Mouse (Mus musculus) liver, embryonic 11.5 days (tissue): ENCODE measurements at regions not wholly inside any gene's neighbourhood (a gene's known extent, or its start where the extent isn't known, plus 50 kb on each side); places are given as distances from the start of the nearest gene placed in this dataset.

Experiments
- ATAC-seq: fragments of 200-750 bp; cut with Nextera tagmentation; replicated peaks from 2 replicates; pipeline ENCODE4 v1.8.0; 2017; ENCODE audit warnings: moderate number of reproducible peaks, mild to moderate bottlenecking, moderate TSS enrichment, moderate library complexity; ENCODE audit not compliant: low FRiP score
- DNase-seq: peaks from one replicate; pipeline ENCODE4 v3.0.0-alpha.2; 2017; ENCODE audit warnings: low spot score
- H3K27ac ChIP-seq: fragments of 300-500 bp; sonication (generic); 2 replicates; pipeline ENCODE4 v1.5.1; 2014; ENCODE audit warnings: mild to moderate bottlenecking, low read depth, low read length, control low read depth
- H3K27me3 ChIP-seq: fragments of 300-500 bp; sonication (generic); replicated peaks from 2 replicates; pipeline ENCODE4 v1.6.1; 2014; ENCODE audit warnings: low read length, mixed read lengths; ENCODE audit not compliant: control insufficient read depth, insufficient read depth
- H3K36me3 ChIP-seq: fragments of 300-500 bp; sonication (generic); 2 replicates; pipeline ENCODE4 v1.6.1; 2014; ENCODE audit warnings: mild to moderate bottlenecking, low read length, moderate library complexity, mixed read lengths; ENCODE audit not compliant: control insufficient read depth, insufficient read depth
- H3K4me1 ChIP-seq: fragments of 300-500 bp; sonication (generic); replicated peaks from 2 replicates; pipeline ENCODE4 v1.6.1; 2014; ENCODE audit warnings: low read length, mixed read lengths; ENCODE audit not compliant: control insufficient read depth, insufficient read depth
- H3K4me2 ChIP-seq: fragments of 300-500 bp; sonication (generic); 2 replicates; pipeline ENCODE4 v1.6.1; 2014; ENCODE audit warnings: mild to moderate bottlenecking, control low read depth, moderate library complexity
- H3K4me3 ChIP-seq: fragments of 300-500 bp; sonication (generic); 2 replicates; pipeline ENCODE4 v1.5.1; 2014; ENCODE audit warnings: low read depth, low read length, control low read depth
- H3K9ac ChIP-seq: fragments of 300-500 bp; sonication (generic); 2 replicates; pipeline ENCODE4 v1.6.1; 2014; ENCODE audit warnings: low read depth, low read length, control low read depth
- H3K9me3 ChIP-seq: fragments of 300-500 bp; sonication (generic); 2 replicates; pipeline ENCODE4 v1.6.1; 2016; ENCODE audit warnings: low read length, inconsistent platforms, mixed read lengths; ENCODE audit not compliant: control insufficient read depth
- WGBS: fragments of 180-500 bp; shearing (Covaris S2); extraction: QIAGEN DNeasy Blood & Tissue Kit; methylation state at CpG from one replicate; pipeline ENCODE4 v1.1.7; 2014; 5-methylcytosine and 5-hydroxymethylcytosine counted together

GRCm38 (mm10) chrX:11808911-11809310 is 351.2 kb downstream of the Bcor start:
- 73% methylated on average over 8 of the region's 8 CpGs for WGBS
- Histone ChIP-seq H3K27ac (no peak overlapping the region), H3K4me3 (no peak overlapping the region), H3K4me1 (peaks cover under 1% of the 10 kb centered on the region; the same call in 1 of the 2 replicates), H3K9me3 (no peaks in the 10 kb centered on the region), H3K4me2 (no peak overlapping the region), H3K36me3 (no peaks in the 10 kb centered on the region), H3K9ac (no peak overlapping the region), H3K27me3 (peaks cover 37% of the 10 kb centered on the region)
- DNase-seq: no peak
- no peak for ATAC-seq

GRCm38 (mm10) chrX:11814861-11815260 is 345.3 kb downstream of the Bcor start:
- Histone ChIP-seq H3K9ac (no peak overlapping the region), H3K4me3 (no peak overlapping the region), H3K27ac (no peak overlapping the region), H3K36me3 (no peaks in the 10 kb centered on the region), H3K9me3 (no peaks in the 10 kb centered on the region), H3K4me1 (no peaks in the 10 kb centered on the region), H3K27me3 (no peaks in the 10 kb centered on the region), H3K4me2 (no peak overlapping the region)
- WGBS: 46% methylated on average over 9 of the region's 9 CpGs
- DNase-seq: no peak
- no peak for ATAC-seq

GRCm38 (mm10) chrX:11815864-11816263 is 344.3 kb downstream of the Bcor start:
- H3K27ac ChIP-seq: no peak overlapping the region
- no peak overlapping the region for H3K4me3 ChIP-seq
- no peak overlapping the region for H3K4me2 ChIP-seq
- H3K36me3 ChIP-seq: no peaks in the 10 kb centered on the region
- no peaks in the 10 kb centered on the region for H3K9me3 ChIP-seq
- WGBS: 67% methylated on average over 4 of the region's 4 CpGs
- H3K27me3 ChIP-seq: no peaks in the 10 kb centered on the region
- ATAC-seq: no peak
- no peak overlapping the region for H3K9ac ChIP-seq
- no peaks in the 10 kb centered on the region for H3K4me1 ChIP-seq
- no peak for DNase-seq

- no peaks in the 10 kb centered on the region for H3K9me3 ChIP-seq
- WGBS: 80% methylated on average over 3 of the region's 3 CpGs
- no peak overlapping the region for H3K4me2 ChIP-seq
- H3K27ac ChIP-seq: no peak overlapping the region
- no peaks in the 10 kb centered on the region for H3K36me3 ChIP-seq
- peaks cover 5% of the 10 kb centered on the region; the same call in 1 of the 2 replicates for H3K27me3 ChIP-seq
- DNase-seq (no peak), ATAC-seq (no peak)
- H3K4me1 ChIP-seq: no peaks in the 10 kb centered on the region
- H3K9ac ChIP-seq: no peak overlapping the region
- no peak overlapping the region for H3K4me3 ChIP-seq
Measured at GRCm38 (mm10) chrX:11818634-11819033, 341.5 kb downstream of the Bcor start.

- no peak overlapping the region for H3K9ac ChIP-seq
- no peak overlapping the region for H3K4me2 ChIP-seq
- H3K27me3 ChIP-seq: peaks cover 5% of the 10 kb centered on the region; the same call in 1 of the 2 replicates
- H3K4me3 ChIP-seq: no peak overlapping the region
- no peaks in the 10 kb centered on the region for H3K4me1 ChIP-seq
- ATAC-seq (no peak), DNase-seq (no peak)
- no peak overlapping the region for H3K27ac ChIP-seq
- no peaks in the 10 kb centered on the region for H3K9me3 ChIP-seq
- no peaks in the 10 kb centered on the region for H3K36me3 ChIP-seq
- WGBS: 67% methylated on average over 2 of the region's 2 CpGs
Measured at GRCm38 (mm10) chrX:11821165-11821564, 339.0 kb downstream of the Bcor start.

- ATAC-seq: no peak
- WGBS: 64% methylated on average over 16 of the region's 16 CpGs
- no peaks in the 10 kb centered on the region for H3K9me3 ChIP-seq
Measured at GRCm38 (mm10) chrX:11821880-11822768, 338.0 kb downstream of the Bcor start.

GRCm38 (mm10) chrX:11825948-11826347 is 334.2 kb downstream of the Bcor start:
- 53% methylated on average over 1 of the region's 1 CpGs for WGBS

More at GRCm38 (mm10) chrX:11821880-11822768, 338.0 kb downstream of the Bcor start:
- no peaks in the 10 kb centered on the region for H3K4me1 ChIP-seq
- no peak for DNase-seq
- no peak overlapping the region for H3K27ac ChIP-seq
- no peak overlapping the region for H3K4me3 ChIP-seq
- H3K27me3 ChIP-seq: peaks cover 5% of the 10 kb centered on the region
- no peak overlapping the region for H3K4me2 ChIP-seq
- H3K36me3 ChIP-seq: no peaks in the 10 kb centered on the region
- H3K9ac ChIP-seq: no peak overlapping the region

GRCm38 (mm10) chrX:11826737-11827408 is 333.3 kb downstream of the Bcor start:
- Histone ChIP-seq H3K27ac (no peak overlapping the region), H3K36me3 (no peaks in the 10 kb centered on the region), H3K4me1 (no peaks in the 10 kb centered on the region), H3K4me3 (no peak overlapping the region), H3K9ac (no peak overlapping the region), H3K4me2 (no peak overlapping the region), H3K27me3 (peaks cover 5% of the 10 kb centered on the region), H3K9me3 (no peaks in the 10 kb centered on the region)
- DNase-seq (no peak), ATAC-seq (no peak)
- 36% methylated on average over 20 of the region's 20 CpGs for WGBS

More at GRCm38 (mm10) chrX:11825948-11826347, 334.2 kb downstream of the Bcor start:
- Histone ChIP-seq H3K4me1 (no peaks in the 10 kb centered on the region), H3K27ac (no peak overlapping the region), H3K36me3 (no peaks in the 10 kb centered on the region), H3K4me2 (no peak overlapping the region), H3K27me3 (peaks cover 5% of the 10 kb centered on the region), H3K9me3 (no peaks in the 10 kb centered on the region), H3K4me3 (no peak overlapping the region), H3K9ac (no peak overlapping the region)
- DNase-seq (no peak), ATAC-seq (no peak)
